ENCODE assay signal across 14 mouse cellular contexts in genomic region chr13:52860006-52860685, GRCm38 (mm10).
"Had no signal": no experiment of that assay in that cellular context is flagged by ENCODE, and none has a peak within 500 bp of the region (broad histone marks: within the 10 kb centered on the region; RNA-seq: fewer than 3 reads in every experiment).

No protein-coding gene starts in this region.

- H3K4me1 ChIP-seq: liver, embryonic 13.5 days; lung, embryonic 15.5 days had no signal

- H3K9ac ChIP-seq: limb, embryonic 12.5 days; liver, embryonic 13.5 days; liver, postnatal 0 days; lung, embryonic 15.5 days; midbrain, embryonic 12.5 days; neural tube, embryonic 15.5 days had no signal

- H3K27ac ChIP-seq: limb, embryonic 12.5 days; liver, embryonic 13.5 days; lung, embryonic 15.5 days; macrophage; midbrain, embryonic 12.5 days; stomach, postnatal 0 days had no signal

- H3K9me3 ChIP-seq: limb, embryonic 12.5 days; liver, embryonic 13.5 days; lung, embryonic 15.5 days; megakaryocyte, embryonic 14.5 days; midbrain, embryonic 12.5 days; neural tube, embryonic 15.5 days had no signal

- DNase-seq: kidney, adult 11 months; kidney, adult 9 months; layer of hippocampus, postnatal 36 days; liver; liver, embryonic 13.5 days; liver, postnatal 0 days; lung, postnatal 14 days had no signal

- H3K27me3 ChIP-seq: limb, embryonic 12.5 days; liver, embryonic 13.5 days; lung, embryonic 15.5 days; megakaryocyte, embryonic 14.5 days; midbrain, embryonic 12.5 days; neural tube, embryonic 15.5 days had no signal

- H3K4me2 ChIP-seq: limb, embryonic 12.5 days; liver, embryonic 13.5 days; lung, embryonic 15.5 days; midbrain, embryonic 12.5 days; neural tube, embryonic 15.5 days had no signal

- H3K36me3 ChIP-seq: limb, embryonic 12.5 days; liver, embryonic 13.5 days; lung, embryonic 15.5 days; midbrain, embryonic 12.5 days; neural tube, embryonic 15.5 days had no signal

- ATAC-seq: liver, postnatal 0 days had no signal

- H3K4me3 ChIP-seq: limb, embryonic 12.5 days; liver, embryonic 13.5 days; lung, embryonic 15.5 days; megakaryocyte, embryonic 14.5 days; midbrain, embryonic 12.5 days; neural tube, embryonic 15.5 days had no signal
